Mouse (Mus musculus) R1 (cell line): ENCODE measurements around the gene Ttyh3.
A peak's percentile ranks its signal among the peaks of the same experiment; 100 is the strongest.

Experiments used
- DNase-seq: peaks from one replicate; pipeline ENCODE4 v3.0.0-alpha.2; 2018; ENCODE audit warnings: low read depth, low spot score

The Ttyh3 gene

DNA sequence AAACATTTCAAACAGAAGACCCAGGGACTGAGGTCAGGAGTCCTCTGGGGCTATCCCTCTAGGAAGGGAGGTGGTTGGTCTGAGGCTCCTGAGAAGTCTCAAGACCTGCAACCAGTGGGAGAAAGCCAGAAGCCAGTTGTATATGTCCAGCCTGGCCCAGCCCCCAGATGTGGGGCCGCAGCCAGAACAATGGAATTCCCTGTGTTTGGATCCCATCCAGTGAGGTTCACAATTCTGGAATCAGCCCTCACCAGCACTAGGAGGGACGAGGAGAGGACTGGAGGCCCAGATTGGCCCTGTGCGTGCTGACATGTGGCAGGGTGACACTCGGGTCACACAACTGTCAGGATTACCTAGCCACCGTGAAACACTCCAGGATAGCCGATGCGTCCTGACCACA is 3.8 kb upstream of the Ttyh3 start:
- no peak for DNase-seq

DNA sequence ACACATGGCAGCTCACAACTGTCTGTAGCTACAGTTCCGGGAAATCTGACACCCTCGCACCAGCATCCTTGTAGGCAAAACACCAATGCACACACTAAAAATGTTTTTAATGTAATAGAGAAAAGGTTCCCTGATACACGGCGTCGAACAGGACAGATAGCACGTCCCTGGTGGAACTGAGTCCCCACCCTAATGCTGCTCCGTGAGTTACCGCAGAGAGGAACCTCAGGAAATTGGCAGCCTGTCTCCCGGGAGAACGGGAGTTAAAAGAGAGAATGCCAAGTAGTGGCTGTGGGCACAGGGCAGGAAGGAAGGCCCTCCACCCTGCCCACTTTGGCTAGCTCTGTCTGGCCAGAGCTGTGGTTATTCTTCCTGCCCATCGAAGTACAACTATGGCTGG is 2.4 kb upstream of the Ttyh3 start:
- no peak for DNase-seq

DNA sequence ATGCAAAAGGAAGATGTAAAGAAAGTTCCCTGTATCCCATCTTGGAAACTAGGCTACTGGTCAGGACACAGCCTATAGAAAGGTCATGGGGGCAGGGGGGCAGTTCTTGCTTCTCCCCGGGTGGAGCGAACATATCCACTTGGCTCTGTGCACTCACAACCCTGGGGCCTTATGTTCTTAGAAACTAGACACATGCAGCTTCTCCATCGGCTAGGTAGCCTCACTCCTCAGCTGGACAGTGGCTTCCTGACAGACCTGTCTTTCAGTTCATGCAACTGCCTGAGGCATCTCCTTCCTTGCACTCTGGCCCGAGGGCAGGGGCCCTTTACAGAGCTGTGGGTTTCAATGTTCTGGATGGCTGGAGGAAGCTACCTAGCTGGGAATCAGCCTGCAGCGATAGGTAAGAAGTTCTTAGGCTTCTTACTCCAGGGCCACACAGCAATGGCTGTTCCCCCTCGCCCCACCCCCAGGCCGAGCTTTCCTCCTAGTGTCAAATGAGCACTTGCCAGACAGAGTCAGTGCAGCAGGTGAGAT is 1.1 kb upstream of the Ttyh3 start:
- DNase-seq: no peak

DNA sequence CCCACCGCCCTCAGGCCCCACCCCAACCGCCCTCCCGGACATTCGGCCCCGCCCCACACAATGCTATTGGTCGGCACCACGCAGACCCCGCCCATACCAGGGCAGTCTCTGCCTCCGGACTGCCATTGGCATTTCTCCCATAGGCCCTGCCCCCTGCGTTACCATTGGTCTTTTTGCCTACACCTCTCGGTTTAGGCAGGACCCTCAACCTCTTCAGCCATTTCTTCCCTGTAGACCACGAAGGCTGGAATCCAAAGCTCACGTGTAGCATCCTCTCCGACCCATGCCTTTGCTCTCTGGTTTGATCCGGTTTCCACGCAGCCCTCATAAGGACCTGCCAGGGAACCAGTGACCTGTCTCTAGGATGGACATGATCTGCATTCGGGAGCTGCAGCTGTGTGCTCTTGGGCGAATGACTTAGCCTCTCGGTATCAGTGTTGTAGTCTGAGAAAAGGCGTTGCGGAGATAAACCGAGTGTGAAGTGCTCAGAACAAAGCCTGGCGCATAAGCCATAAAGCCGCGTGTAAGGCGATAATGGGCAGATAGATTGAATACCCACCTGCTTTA is 353 bp upstream of the Ttyh3 start:
- peak; percentile 97 for DNase-seq

DNA sequence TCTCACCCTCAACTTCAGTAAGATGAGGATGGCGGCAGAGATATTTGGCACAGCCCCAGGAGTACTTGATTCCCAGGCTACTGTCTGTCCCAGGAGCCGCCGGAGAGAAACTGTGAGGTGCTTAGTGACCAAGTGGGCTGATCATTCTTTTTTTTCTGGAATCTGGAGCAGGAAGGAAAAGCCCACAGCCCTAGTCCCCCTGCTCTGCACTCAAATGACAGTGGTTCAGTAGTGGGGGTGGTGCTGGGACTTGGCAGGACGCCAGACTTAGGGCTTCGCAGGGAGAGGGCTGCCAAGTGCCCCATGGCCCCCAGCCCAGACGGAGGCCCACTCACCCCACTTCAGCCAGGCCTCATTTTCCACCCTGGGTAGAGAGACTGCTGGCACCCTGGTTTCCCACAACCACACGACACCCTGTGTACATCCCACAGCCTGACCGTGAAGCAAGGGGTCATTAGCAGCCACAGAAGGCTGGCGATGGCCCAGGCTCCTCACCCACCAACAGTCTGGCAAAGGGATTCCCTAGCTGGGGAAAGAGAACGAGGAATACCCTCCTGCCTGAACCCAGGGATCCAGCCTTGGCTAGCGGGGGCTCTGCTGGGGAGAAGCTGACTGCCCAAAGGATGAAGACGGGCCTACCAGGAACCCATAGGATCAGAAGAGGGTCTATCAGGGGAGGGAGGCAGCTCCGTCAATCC is 861 bp downstream of the Ttyh3 start:
- no peak for DNase-seq

DNA sequence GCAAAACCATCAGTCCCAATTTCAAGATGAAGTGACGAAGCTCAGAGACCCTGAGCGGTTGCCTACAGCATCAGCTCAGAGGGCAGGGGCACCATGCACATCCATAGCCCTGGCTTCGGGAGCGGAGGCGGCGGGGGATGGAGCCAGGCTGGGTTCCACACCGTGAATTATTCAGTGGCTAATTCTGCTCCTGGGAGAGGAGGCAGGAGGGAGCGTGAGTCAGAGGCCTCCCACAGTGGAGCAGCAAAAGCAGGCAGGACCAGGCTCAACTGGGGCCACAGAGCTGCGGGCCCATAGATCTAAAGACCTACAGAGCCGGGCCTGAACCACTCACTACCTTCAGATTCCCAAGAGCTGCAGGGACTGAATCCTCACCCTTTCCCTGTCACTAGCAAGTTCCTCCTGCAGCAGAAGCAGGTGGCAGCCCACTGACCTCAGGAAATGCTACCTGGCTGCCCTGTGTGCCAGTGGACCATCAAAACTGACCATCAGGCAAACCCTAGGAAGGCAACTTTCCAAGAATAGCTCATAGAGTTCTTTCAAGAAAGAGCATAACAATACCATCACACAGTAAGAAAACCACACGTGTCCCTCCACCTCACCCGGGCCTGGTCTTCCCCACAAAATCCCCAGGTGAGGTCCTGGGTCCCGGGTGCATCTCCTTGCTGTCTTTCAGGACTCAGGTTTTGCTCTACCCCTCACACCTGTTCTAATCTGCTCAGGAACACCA is 1.6 kb downstream of the Ttyh3 start:
- no peak for DNase-seq

DNA sequence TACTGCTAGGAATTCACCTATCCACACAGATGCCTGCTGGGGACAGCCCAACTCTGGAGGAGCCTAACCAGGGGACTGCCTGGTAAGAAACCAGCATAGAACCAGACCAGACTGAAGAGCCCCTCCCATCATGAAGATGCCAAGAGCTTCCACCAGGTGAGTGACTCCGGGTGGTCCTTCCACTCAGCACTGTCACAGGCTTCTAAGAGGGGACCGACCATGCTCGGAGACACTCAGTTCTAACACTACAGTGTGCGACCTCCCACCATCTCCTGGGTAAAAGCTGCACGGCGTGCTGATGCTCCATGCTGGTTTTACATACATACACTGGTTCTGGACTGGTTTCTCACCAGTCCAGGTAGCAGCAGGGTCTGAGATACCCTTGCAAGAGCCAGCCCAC is 2.7 kb downstream of the Ttyh3 start:
- no peak for DNase-seq

DNA sequence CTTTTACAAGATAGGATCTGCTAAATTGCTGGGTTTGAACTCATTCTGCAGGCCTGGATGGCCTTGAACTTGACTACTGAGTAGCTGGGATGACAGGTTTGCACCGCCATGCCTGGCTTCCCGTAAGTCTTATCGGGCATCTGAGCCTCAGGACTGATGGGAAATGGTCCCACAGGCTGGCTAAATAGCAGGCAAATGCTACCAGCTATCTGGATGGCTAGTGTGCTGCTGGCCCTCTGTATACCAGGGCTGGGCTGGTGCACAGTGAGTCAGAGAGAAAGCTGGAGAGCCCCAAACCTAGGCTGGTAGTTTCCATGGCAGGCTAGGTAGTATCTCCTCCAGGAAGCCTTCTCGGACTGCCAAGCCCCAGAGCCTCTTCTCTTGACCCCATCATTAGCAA is 3.4 kb downstream of the Ttyh3 start:
- DNase-seq: no peak

DNA sequence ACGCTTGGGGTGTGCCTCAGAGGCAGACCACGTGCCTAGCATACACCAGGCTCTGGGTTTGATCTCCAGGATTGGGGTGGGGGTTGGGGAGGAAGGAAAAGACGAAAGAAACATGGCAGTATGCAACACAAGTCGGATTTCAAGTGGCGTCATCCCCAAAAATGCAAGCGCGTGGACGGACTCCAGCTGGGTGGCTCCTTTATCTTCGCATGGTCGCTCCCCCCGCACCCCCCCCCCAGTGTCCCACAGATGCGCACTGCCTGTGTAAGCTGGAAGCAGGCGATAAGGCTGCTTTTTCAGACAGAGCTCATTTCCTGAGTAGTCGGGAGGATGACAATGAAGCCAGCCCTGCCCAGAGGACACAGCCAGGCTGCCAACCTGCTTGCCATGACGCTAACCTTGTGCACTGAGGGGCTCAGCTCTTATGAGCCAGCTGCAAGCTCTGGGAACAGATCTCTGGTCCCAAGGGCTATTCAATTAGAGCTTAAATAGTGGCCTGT is 4.1 kb downstream of the Ttyh3 start:
- DNase-seq: no peak

DNA sequence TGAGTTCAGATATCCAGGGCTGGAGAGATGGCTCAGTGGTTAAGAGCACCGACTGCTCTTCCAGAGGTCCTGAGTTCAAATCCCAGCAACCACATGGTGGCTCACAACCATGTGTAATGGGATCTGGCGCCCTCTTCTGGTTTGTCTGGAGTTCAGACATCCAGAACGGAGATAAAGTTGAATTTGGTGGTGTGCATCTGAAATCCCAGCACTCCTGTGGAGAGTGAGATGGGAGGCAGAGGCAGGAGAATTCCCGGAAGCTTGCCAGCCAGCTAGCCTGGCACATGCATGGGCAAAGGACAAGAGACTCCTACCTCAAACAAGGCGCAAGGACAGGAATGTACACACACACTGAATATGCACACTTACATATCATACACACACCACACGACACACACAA is 4.6 kb downstream of the Ttyh3 start:
- peak; percentile 45 for DNase-seq

DNA sequence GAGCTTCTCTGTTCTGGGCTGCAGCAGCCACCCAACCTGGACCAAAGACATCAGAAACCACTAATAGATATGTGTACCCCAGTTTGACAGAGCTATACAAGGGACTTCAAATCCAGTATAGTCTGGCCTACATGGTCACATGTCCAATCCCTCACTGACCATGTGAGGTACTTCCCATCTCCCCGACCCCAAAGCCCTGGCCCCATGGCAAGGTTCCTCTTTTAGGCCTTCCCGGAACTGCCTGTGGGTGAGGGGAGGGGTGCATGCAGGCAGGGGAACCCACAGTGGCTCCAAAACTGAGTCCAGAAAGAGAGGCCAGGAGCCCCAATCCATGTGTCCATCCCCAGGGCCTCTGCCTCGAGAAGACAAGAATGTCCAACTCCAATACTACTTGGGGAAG is 6.8 kb downstream of the Ttyh3 start:
- DNase-seq: no peak

DNA sequence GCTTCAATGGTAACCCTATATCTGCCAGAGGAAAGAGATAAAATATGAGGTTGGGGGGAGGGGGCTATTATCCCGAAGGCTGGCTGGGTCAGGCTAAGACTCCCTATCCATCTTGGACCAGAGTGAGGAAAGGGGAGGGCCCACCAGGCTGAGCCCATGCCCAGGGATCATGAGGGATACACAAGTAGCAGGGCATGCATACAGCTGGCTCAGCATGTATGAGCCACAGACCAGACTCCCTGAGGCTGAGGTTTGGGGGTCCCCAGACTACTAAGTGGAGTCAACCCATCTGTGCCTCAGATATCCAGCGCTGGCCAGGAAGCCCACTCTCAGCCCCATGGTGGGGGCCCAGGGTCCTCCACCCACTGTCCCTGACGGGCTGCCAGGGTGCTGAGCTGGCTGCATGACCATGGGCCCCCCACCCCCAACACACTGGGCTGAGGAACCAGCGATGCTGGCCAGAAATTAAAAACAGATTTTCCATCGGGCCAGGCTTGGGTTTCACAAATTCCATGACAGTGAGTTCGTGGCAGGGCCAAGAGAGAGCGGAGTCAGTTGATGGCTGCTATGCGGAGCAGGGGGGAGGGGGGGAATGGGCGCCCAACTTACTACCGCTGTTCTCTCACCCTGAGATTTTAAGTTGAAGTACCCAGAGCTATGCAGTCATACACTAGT is 7.4 kb downstream of the Ttyh3 start:
- no peak for DNase-seq

DNA sequence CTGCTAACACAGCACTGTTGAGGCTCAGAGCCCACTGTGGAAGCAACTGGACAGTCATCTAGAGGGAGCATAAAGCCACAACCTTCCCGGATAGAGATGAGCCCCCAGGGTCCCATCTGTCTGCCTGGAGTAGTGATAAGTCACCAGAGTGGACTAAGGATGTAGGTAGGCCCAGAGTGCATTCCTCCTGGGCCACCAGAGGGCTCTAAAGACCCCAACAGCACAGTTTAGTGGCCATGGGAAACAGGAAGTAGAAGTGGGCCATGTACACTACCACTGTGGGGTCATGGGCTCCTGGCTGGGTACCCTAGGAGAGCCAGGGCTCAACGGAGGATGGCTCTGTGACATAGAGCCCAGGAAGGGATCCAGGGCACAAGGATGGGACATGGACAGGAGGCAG is 8.0 kb downstream of the Ttyh3 start:
- DNase-seq: no peak

DNA sequence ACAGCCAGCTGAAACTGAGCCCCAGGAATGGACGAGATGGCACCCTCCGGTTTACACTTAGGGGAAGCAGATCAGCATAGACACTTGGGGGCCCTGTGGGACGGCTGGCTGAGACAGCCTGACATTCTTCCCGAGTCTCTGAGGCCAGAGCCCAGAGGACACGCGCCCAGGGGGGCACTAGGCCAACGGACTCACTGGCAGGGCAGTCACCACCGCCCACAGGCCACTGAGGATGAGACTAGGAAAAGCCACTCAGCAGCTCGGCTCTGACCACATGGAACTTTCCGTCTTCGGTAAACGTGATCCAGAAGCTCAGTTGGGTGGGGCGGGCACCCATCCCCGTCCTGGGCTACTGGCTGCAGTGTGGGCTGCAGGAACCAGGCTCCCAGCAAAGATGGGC is 9.0 kb downstream of the Ttyh3 start:
- DNase-seq: no peak

DNA sequence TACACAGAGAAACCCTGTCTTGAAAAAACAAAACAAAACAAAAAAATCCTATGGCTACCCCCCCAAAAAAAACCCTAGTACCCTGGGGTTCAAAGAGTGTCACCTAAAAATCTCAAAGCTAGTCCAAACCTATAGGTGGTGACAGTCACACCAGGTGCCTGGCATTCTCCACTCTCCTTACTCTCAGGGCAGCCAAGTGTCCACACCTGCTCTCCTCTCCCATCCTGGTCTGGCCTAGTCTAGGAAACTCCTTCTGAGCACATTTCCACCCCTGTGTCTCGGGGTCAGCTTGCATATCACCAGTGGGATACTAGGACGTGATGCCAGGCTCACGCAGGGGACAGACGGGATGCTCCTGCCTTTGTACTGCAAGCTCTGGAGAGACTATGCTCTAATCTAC is 9.5 kb downstream of the Ttyh3 start:
- DNase-seq: no peak

DNA sequence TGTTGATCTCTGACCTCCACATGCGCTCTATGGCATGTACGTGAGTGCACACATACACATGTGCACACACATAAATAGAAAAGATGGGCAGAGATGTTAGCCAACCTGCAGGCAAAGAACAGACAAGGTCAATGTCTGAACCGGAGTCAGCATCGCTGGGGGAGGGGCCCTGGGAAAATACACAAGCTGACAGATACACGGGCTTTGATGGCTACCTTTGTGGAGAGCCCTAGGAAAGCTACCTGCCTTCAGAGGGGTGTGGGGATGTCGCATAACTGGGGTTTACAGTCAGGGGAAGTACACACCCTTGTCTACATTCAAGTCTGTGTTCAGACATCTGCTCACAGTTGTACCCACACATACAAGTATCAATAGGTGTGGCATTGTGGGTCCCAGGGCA is 10.3 kb downstream of the Ttyh3 start:
- no peak for DNase-seq

DNA sequence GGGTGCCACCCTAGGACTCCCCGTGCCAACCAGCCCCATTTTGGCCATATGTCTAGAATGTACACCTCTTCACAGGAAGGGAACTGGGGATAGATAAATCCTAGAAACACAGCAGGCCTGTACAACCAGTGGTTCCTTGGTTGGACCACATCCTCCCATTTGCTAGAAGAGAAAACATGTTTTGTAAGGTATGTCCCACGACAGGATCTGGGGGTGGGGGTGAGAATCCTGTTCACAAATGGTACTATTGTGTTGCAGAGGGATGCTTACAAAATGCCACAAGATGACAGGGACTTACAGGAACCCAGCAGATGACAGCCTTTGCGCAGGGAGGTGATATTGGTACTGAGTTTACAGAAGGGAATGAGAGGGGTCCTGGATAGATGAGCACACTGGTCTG is 10.8 kb downstream of the Ttyh3 start:
- DNase-seq: no peak

DNA sequence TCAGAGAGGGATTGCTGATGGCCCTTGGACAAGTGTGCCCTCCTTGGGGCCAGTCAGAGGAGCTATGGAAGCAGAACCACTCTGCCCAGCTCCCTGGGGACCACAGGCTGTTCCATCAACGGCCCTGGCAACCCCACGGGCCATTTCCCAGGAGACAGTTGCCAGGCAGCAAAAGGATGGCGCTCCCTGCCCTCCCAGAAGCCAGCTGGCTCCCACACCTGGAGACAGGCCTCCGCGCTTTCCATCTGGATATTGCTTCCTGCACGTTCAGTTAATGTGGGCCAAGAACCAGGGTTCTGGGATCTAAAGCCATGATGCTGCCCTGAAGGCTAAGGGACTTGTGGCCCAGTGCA is 11.8 kb downstream of the Ttyh3 start:
- DNase-seq: no peak

DNA sequence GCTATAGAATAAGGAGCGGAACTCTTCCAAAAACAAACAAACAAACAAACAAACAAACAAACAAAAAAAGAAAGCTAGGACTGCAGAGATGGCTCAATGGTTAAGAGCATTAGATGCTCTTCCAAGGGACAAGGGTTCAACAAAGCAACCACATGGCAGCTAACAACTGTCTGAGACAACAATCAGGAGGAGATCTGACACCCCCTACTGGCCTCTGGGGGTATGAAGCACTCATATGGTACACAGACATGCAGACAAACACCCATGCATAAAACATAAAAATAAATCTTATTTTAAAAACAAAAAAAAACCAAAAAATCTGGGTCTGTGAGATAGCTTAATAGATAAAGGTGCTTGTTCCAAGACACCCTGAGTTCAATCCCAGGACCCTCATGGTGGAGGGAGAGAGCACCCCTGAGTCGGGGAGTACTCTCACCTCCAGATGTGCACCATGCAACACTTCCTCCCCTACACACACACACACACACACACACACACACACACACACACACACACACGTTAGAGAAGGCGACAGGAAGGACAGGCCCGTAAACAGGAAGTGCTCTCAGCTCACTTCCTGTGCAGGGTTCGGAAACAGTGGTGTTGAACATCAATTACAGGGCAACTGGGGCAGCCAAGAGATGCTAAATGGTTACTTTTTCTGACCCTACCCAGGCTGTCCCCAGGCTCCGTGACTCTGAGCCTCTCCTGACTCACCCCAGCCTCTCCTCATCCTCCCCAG is 12.3 kb downstream of the Ttyh3 start:
- DNase-seq: peak; percentile 63

DNA sequence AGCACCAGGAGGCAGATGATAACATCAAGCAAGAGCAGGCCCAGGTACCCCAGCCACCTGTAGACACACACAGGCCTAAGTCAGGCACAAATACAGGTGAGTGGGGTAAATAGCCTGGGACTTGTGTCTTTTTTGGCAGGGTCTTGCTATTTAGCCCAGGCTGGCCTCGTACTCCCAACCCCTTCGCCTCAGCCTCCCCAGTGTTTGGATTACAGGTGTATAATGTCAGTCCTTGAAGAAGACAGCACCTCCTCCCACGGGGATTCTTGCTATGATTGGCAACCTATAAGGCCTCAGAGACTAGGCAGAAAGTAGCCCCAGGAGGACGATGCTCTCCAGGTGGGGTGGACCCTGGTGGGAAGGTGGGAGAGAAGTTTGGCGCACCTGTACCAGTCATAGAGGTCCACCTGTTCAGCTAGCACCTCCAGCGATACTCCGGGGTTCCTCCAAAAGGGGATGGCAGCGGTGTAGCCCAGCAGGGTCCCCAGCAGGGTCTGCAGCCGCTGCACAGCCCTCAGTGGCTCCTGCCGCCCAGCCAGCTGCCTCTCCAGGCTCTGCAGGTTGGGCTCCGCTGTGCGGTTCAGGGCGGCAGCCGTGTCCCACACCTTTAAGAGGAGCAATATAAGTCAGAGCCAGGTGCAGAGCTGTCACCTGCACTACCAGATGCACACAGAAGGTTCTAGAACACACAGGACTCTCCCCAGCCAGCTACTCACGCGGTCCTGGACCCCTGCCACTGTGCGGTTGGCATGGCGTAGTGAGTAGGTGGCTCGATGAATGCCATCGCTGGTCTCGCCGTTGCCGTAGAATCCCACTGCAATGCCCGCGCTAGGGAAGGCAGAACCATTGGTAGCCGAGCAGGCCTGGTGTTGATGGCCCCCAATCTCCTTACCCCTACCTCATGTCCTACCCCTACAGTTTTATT is 13.8 kb downstream of the Ttyh3 start:
- no peak for DNase-seq

DNA sequence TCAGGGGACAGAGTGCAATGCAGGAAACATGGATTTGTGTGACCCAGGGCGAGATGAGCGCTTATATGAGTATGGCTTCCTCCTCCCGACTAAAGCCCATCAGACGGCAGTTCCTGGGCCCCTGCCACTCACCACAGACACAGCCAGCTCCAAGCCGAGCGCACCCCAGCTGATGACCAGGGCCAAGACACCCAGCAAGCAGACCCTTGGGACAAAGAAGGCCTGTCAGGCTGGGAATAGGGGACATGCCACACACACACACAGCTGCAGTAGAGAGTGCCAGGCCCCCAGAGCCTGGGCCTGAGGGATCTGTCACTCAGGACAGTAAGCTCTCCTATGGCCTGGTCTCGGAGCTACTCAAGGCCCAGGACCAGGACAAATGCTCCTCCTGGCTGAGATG is 15.4 kb downstream of the Ttyh3 start:
- no peak for DNase-seq
